Mouse (Mus musculus) cerebellum, postnatal 14 days (tissue): ENCODE measurements at regions not wholly inside any gene's neighbourhood (a gene's known extent, or its start where the extent isn't known, plus 50 kb on each side); places are given as distances from the start of the nearest gene placed in this dataset.

Source experiments
- DNase-seq, 2 experiments: peaks; one replicate each; pipeline ENCODE4 v3.0.0; 2021; ENCODE audit warnings: mixed read lengths in 2 of 2

DNA sequence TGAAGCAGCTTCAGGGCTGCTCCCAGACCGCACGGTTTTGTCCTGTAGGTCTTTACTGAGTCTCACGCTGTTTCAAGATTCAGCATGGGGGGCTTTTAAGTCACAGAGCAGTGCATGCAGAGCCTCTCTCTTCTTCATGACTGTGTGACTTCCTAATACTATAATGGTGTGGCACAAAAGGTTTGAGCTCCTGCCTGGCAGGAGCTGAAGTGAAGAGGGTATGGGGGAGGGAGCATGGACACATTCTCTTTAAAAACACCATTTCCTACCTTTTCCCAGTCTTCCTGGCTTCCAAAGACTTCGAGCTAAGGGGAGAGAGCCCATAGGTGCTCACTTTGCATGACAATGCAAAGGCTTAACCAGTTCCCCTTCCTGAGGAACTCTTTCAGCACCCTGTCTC lies 934.9 kb upstream of the Gm5150 start:
- DNase-seq: no peak

GRCm38 (mm10) chr3:16939533-16939932 lies 933.3 kb upstream of the Gm5150 start:
- no peak for DNase-seq

DNA sequence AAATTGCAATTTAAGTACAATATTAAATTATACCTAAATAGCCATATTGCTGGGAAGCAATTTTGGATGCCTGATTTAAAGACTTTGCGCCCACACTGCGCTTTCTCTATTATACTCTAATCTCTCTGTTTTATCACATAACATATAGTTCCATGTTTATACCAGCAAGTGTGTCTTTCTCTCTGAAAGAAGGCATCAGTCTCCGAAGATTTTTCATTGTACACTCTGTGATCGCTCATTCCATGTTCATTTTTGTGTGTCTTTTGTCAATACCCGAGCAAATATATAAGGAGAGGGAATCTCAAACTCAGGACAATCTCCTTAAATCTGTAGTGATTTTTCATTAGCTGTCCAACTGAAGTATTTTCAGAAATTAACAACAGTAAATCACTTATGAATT lies 932.9 kb upstream of the Gm5150 start:
- no peak for DNase-seq

DNA sequence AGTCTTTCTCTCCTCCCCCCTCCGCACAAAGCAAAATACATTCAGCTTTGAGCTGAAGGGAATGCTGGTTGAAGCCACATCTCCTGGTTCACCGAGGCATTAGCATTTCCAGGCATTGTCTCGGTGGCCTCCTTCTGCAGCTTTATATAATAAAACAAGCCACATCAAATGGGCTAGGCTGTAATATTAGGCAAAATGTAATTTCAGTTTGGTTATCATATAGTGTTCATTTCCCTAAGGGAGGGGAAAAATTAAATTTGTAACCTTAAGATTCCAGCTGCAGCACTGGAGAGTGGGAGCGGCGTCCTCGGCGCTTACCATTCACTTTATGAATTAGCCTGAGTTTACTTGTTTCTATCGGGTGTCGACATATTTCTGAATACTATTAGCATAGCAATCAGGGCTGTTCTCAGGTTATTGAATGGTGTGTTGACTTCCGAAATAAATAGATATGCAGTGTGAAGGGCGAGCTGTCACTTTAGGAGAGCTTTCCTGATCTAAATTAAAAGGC lies 932.3 kb upstream of the Gm5150 start:
- DNase-seq: no peak

DNA sequence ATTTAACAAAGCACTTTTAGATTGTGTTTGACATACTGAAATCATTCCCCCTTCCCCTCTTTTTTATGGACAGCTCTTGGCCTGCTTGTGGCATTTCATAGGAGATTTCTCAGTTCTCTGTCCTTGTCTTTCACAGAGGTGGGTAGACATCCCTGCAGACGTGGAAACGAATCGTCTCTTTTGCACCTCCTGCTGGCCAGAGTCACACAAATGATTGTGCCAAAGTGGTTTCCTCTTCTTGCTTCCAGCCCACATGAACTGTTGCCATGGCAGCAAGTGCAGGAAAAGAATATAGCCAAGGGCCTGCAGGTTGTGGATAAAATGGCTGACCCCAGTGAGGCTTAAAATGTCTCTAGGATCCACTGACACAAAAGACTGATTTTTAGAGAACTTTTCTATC lies 924.1 kb upstream of the Gm5150 start:
- DNase-seq: peak; percentile 61 to 76

- DNase-seq: no peak
Measured at GRCm38 (mm10) chr3:16929846-16930245, 923.6 kb upstream of the Gm5150 start.

- no peak for DNase-seq
Measured at GRCm38 (mm10) chr3:16924018-16924417, 917.8 kb upstream of the Gm5150 start.

- no peak for DNase-seq
Measured at GRCm38 (mm10) chr3:16923234-16923914, 917.1 kb upstream of the Gm5150 start.

- peak in 1 of 2 experiments; percentile 5 for DNase-seq
Measured at GRCm38 (mm10) chr3:16921330-16921729, 915.1 kb upstream of the Gm5150 start.

DNA sequence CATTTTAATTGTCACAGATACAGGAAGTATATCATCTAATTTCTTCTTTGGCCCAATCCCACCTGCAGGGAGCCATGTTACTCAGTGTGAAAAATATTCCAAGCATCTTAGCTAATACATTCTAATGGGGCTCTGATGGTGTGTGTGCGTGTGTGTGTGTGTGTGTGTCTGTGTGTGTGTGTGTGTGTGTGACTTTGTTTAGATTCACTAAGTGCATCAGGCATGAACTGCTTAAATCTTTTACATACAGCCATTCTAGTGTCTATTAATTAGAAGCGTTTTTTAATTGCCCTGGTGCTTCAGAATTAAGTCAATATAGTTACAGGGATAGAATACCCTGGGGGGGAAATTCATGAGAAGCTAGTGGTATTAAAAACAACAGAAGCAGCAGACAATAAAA lies 912.1 kb upstream of the Gm5150 start:
- DNase-seq: no peak

DNA sequence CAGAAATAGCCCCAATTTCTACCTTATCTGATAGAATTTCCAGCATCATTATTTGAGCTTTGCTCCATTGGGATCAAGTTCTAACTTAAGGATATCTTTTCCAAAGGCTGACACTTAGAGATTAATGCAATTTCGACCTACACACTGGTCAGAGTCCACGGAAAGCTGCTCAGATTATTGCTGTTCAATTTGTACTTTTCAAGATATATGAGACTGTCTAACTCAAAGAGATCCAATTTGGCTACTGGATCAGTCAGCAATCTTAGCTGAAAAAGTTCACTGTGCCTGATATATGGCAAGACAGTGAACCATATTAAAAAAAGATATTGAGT lies 909.8 kb upstream of the Gm5150 start:
- no peak for DNase-seq

DNA sequence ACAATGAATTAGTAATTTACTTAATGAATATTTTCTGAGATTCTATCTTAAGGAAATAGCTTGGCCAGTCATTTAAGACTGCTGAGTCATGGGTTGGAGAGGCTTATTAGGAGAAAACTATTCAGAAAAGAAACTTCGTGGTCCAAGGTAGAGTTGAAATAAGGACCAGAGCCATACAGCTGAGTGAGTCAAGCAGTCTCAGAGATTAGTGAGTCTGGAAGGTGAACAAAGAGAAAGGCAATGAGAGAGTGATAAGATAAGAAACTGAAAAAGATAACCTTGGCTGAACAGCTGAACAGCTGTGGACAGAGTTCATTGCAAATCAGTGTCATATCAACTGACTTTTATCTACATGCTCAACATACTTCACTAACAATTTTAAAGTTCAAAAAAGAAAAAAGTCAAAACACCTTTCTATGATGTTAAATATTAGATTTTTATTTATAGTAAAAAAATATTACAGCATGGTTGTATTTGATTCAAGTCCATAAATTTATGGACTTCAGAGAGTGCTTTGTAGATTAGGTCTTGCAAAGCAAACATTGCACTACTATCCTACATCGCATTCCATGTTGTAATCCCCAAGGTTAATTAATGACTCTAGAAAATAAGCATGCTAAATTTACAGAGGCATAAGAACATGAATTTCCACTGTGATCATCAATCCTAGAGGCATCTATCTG lies 909.3 kb upstream of the Gm5150 start:
- no peak for DNase-seq

DNA sequence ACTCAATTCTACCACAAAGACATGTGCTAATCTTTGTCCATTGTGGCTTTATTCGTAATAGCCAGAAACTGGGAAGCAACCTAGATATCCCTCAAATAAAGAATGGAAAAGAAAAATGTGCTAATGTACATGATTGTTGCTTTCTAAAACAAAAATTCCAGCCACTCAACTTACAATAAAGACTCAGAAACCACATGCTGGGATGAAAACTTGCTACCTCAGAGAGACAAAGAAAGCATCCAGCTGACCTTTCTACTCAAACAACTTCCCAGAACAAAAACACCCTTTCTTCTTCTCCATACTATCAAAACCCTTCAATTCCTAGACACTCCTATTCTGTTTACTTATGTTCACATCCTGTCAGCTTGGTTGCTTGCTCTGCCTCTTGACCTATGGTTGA lies 881.9 kb upstream of the Gm5150 start:
- no peak for DNase-seq

DNA sequence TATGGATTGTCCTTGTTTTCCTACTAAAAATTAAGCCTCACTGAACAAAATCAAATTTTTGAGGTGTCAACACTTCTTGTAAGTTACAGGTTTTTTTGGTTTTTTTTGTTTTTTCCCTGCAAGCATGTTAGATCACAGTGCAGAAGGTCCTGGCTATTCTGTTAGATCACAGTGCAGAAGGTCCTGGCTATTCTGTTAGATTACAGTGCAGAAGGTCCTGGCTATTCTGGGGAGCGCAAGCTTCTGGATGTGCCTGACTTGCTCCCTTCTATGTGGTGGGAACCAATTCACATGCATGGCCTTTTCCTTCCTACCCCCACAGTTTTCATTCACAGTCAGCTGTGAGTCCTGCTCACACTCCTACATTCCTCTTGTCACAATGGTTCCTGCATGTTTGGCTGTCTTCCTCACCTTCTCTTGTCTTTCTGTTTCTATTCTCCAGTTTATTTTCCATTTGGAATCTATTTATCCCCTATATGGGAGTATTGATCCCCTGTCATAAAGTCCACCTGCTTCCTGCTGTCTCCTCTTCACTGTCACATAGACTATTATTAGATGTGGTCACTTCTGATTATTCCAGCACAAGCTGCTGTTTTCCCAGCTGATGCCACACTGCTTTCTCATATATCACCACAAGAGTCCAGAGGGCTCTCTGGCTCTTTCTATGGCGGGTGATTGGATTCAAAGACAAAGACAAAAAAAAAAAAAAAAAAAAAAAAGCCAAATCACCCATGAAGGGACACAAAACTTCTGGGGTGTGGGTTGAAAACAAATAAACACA lies 866.3 kb upstream of the Gm5150 start:
- no peak for DNase-seq

DNA sequence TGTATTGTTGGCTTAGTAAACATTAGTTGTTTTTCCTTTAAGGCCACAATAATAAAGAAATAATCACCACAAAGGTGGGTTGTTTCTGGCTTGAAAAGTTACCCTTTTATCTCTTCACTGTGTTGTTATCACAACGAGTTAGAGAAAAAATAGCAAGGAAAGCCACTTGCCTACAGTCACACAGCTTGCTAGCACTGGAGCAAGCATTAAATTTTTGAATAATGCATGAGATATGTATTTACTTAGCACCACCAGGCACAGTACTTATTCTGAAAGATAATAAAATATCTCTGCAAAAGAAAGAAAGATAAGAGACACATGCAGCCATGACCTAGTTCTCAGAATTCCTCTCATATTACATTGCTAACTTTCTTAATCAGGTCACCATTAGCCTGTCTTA lies 853.8 kb upstream of the Gm5150 start:
- no peak for DNase-seq

GRCm38 (mm10) chr3:16858931-16859330 lies 852.7 kb upstream of the Gm5150 start:
- DNase-seq: no peak

DNA sequence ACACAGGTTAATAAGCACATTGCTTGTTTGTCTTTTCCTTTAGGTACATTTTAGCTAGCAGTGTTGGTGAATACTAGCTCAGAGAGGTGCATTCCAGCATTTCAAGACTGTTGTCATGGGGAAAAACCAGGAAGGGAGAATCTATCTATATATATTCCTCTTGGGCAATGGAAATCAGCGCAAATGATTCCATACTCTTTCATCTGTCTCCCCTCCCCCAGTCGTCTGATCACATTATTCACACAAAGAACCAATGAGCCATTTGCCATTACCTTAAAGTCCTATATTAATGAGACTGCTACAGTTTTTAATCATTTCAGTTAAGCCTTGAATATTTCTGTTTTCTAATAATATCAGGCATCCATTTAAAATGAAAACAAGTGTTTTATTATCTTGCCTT lies 849.0 kb upstream of the Gm5150 start:
- no peak for DNase-seq

GRCm38 (mm10) chr3:16853992-16854391 lies 847.8 kb upstream of the Gm5150 start:
- peak; percentile 12 for DNase-seq

GRCm38 (mm10) chr3:16846785-16847520 lies 840.7 kb upstream of the Gm5150 start:
- DNase-seq: no peak

GRCm38 (mm10) chr3:16820536-16820935 lies 814.3 kb upstream of the Gm5150 start:
- no peak for DNase-seq

DNA sequence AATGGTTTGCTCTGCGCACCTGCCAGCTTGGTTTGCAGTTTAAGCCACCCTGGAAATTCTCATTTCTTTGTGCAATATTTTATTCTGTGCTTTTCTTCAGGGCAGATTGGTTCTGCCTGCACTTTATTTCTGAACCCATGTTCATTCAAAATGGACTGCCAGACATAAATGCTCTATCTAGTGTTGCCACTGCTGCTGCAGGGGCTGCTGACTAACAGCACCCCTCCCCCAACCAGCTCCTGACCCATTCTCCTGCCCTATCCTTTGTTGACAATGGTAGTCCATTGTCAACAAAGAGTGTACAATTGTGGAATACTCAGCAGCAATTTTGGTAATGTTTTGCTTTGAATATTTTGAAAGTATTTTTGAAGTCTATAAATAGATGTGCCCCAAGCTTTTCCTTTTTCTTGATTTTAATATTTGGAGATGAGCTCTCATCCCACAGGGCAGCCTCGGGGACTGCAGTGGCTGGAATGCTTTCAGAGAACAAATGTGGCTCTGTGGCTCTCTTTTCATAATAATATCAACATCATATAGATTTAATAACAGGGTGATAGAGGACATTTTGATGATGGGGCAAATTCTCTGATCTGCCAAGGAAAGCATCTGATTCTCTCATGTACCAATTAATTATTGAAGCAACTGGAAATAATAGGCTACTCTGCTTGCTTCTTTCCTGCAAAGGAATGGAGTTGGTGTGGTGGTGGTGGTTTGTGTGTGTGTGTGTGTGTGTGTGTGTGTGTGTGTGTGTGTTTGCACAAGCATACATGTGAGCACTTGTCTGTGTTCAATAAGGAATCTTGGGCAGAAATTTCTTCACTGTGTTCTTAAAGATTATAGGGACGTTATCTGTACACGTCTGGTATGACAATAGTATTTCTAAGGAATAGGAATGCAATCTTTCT lies 813.2 kb upstream of the Gm5150 start:
- no peak for DNase-seq

- DNase-seq: peak; percentile 47 to 56
Measured at GRCm38 (mm10) chr3:16816814-16817213, 810.6 kb upstream of the Gm5150 start.
